Mouse (Mus musculus) liver, embryonic 14.5 days (tissue): ENCODE measurements around the gene Zfp868. TPM values are rescaled to one million over a fixed set of nuclear protein-coding genes. Genes with fewer than 3 reads are reported as not detected.
"Not testable (repeated sequence)": the region's sequence is repeated elsewhere in the genome, so short reads cannot be mapped to it uniquely, and the experiment has no call there.

Experiments
- ATAC-seq: fragments of 200-750 bp; cut with Nextera tagmentation; 2 replicates; pipeline ENCODE4 v1.8.0; 2017; ENCODE audit warnings: moderate number of reproducible peaks, mild to moderate bottlenecking, moderate library complexity; ENCODE audit not compliant: insufficient read depth
- DNase-seq, 3 experiments: peaks; one replicate each; pipeline ENCODE4 v3.0.0-alpha.2; 2012 to 2013; ENCODE audit warnings: low read depth in 3 of 3, low spot score in 3 of 3
- H3K27ac ChIP-seq: fragments of 300-500 bp; sonication (generic); 2 replicates; pipeline ENCODE4 v1.5.1; 2014; ENCODE audit warnings: moderate library complexity, mild to moderate bottlenecking, control low read depth, inconsistent platforms
- H3K27me3 ChIP-seq: fragments of 300-500 bp; sonication (generic); 2 replicates; pipeline ENCODE4 v1.6.1; 2014; ENCODE audit warnings: mild to moderate bottlenecking, low read length, moderate library complexity; ENCODE audit not compliant: control insufficient read depth, insufficient read depth
- H3K36me3 ChIP-seq: fragments of 300-500 bp; sonication (generic); replicated peaks from 2 replicates; pipeline ENCODE4 v1.6.1; 2014; ENCODE audit warnings: low read depth; ENCODE audit not compliant: control insufficient read depth, insufficient read depth
- H3K4me1 ChIP-seq, 2 experiments: fragments of 200-500 bp in 1 of 2; fragments of 300-500 bp in 1 of 2; sonication (generic) in 1 of 2; replicated peaks; 2 replicates each; pipeline ENCODE4 v1.6.1; 2012 to 2014; ENCODE audit warnings: antibody characterized with exemption in 1 of 2, inconsistent platforms in 1 of 2, low read length in 1 of 2; ENCODE audit not compliant: control insufficient read depth in 2 of 2, insufficient read depth in 2 of 2
- H3K4me2 ChIP-seq: fragments of 300-500 bp; sonication (generic); 2 replicates; pipeline ENCODE4 v1.6.1; 2014; ENCODE audit warnings: low read depth, mild to moderate bottlenecking, control low read depth, moderate library complexity
- H3K4me3 ChIP-seq, 2 experiments: fragments of 200-500 bp in 1 of 2; fragments of 300-500 bp in 1 of 2; sonication (generic) in 1 of 2; 2 replicates each; pipeline ENCODE4 v1.5.1; 2012 to 2014; ENCODE audit warnings: low read depth in 2 of 2, low read length in 2 of 2, mild to moderate bottlenecking in 2 of 2, control low read depth in 1 of 2, inconsistent platforms in 1 of 2, moderate library complexity in 1 of 2; ENCODE audit not compliant: insufficient read depth in 1 of 2
- H3K9ac ChIP-seq: fragments of 300-500 bp; sonication (generic); replicated peaks from 2 replicates; pipeline ENCODE4 v1.6.1; 2014; ENCODE audit warnings: mild to moderate bottlenecking, control low read depth, moderate library complexity
- H3K9me3 ChIP-seq: fragments of 300-500 bp; sonication (generic); 2 replicates; pipeline ENCODE4 v1.6.1; 2016; ENCODE audit warnings: low read length, mixed read lengths; ENCODE audit not compliant: control insufficient read depth
- CTCF ChIP-seq: IDR thresholded peaks from 2 replicates; pipeline ENCODE4 v1.5.1; 2016; ENCODE audit warnings: antibody characterized with exemption, low read depth, control low read depth
- EP300 ChIP-seq: IDR thresholded peaks from 2 replicates; pipeline ENCODE4 v1.6.1; 2016; ENCODE audit warnings: antibody characterized with exemption, low read depth
- WGBS: fragments of 180-500 bp; shearing (Covaris S2); extraction: QIAGEN DNeasy Blood & Tissue Kit; methylation state at CpG from one replicate; pipeline ENCODE4 v1.1.7; 2014; ENCODE audit not compliant: insufficient replicate concordance; 5-methylcytosine and 5-hydroxymethylcytosine counted together
- polyA plus RNA-seq, 2 experiments: library from polyadenylated mRNA; depleted of rRNA in 1 of 2; stranded (reverse) in 1 of 2; unstranded in 1 of 2; fragments of >200 nt; fragmentation: Nextera tagmentation in 1 of 2; extraction: Ambion mirVana in 1 of 2; gene quantifications; 2 replicates each; pipeline versions ENCODE4 v1.2.1 to v1.2.3; 2012 to 2014

Gene Zfp868
- polyA plus RNA-seq (2012; rRNA removed) (3.4 and 4.1 TPM in 2 replicates), polyA plus RNA-seq (2014; fragmentation: Nextera tagmentation; extraction: Ambion mirVana) (5.1 and 5.9 TPM in 2 replicates)

GRCm38 (mm10) chr8:69625095-69625789 lies at the start of gene Zfp868:
Gene Zfp868 (minus strand): TSS chr8:69625548.
- peak within 1 kb of the TSS; percentile 89 for H3K4me2 ChIP-seq
- under 1% methylated on average over 41 of the region's 41 CpGs for WGBS
- H3K36me3 ChIP-seq, result no peaks in the 10 kb centered on the region
- H3K9ac ChIP-seq, result peak within 1 kb of the TSS; percentile 76
- H3K27me3 ChIP-seq, result no peaks in the 10 kb centered on the region
- no peaks in the 10 kb centered on the region for H3K9me3 ChIP-seq
- peak within 1 kb of the TSS; percentile 63 for H3K27ac ChIP-seq
- DNase-seq (peak; percentile 95 to 97 (median 96)), ATAC-seq (peak; percentile 98)
- TF ChIP-seq CTCF, result peak; percentile 75
- TF ChIP-seq EP300, result 0 out of 2 replicates have a peak, but pooled peaks have one; percentile 20
- H3K4me3 ChIP-seq, result peak within 1 kb of the TSS; percentile 65 to 96
- peaks cover 6 to 14% of the 10 kb centered on the region in 2 experiments for H3K4me1 ChIP-seq

- H3K27me3 ChIP-seq, H3K27ac ChIP-seq, H3K4me1 ChIP-seq, H3K36me3 ChIP-seq, H3K9ac ChIP-seq, H3K4me3 ChIP-seq, H3K9me3 ChIP-seq, DNase-seq, ATAC-seq, H3K4me2 ChIP-seq: not testable (repeated sequence)
- 44% methylated on average over 2 of the region's 2 CpGs for WGBS
These were observed 39.7 kb upstream of the Zfp868 start for GRCm38 (mm10) chr8:69665051-69665450.

- no peak overlapping the region for H3K4me3 ChIP-seq
- no peaks in the 10 kb centered on the region for H3K9me3 ChIP-seq
- no peak for TF ChIP-seq EP300
- no peak overlapping the region for H3K4me2 ChIP-seq
- H3K27ac ChIP-seq, result no peak overlapping the region
- ATAC-seq (no peak), DNase-seq (no peak)
- no peaks in the 10 kb centered on the region for H3K4me1 ChIP-seq
- H3K36me3 ChIP-seq, result no peaks in the 10 kb centered on the region
- no peaks in the 10 kb centered on the region for H3K27me3 ChIP-seq
- H3K9ac ChIP-seq, result no peak overlapping the region
These were observed 35.9 kb upstream of the Zfp868 start for GRCm38 (mm10) chr8:69661294-69661693.

- peak; percentile 44 to 50 (median 50) for DNase-seq
- Histone ChIP-seq H3K9ac (peak within 1 kb of the TSS; percentile 31; the same call in 1 of the 2 replicates), H3K27ac (no peak within 1 kb of the TSS), H3K27me3 (peaks cover 11% of the 10 kb centered on the region), H3K4me1 (0 out of 4 replicates have a peak, but pooled peaks cover 0 to 2% of the 10 kb centered on the region in 2 experiments), H3K9me3 (no peaks in the 10 kb centered on the region), H3K4me3 (peak within 1 kb of the TSS; percentile 42 to 56), H3K4me2 (peak within 1 kb of the TSS; percentile 66), H3K36me3 (no peaks in the 10 kb centered on the region)
- ATAC-seq, result peak; percentile 90
- under 1% methylated on average over 53 of the region's 55 CpGs for WGBS
- no peak for TF ChIP-seq CTCF
- TF ChIP-seq EP300, result no peak
These were observed 29.1 kb upstream of the Zfp868 start, which contains the start of gene Zfp964 for GRCm38 (mm10) chr8:69654358-69654981. Gene Zfp964 (plus strand): TSS chr8:69654479.

- no peaks in the 10 kb centered on the region for H3K9me3 ChIP-seq
- H3K4me1 ChIP-seq, result 0 out of 4 replicates have a peak, but pooled peaks cover 0 to 2% of the 10 kb centered on the region in 2 experiments
- WGBS, result 40% methylated on average over 10 of the region's 10 CpGs
- ATAC-seq, result no peak
- peak overlapping the region; percentile 66 for H3K4me2 ChIP-seq
- no peak for DNase-seq
- no peak overlapping the region for H3K9ac ChIP-seq
- peak overlapping the region; percentile 20 to 56; a peak in 2 of 4 replicates for H3K4me3 ChIP-seq
- no peak overlapping the region for H3K27ac ChIP-seq
- H3K36me3 ChIP-seq, result no peaks in the 10 kb centered on the region
- H3K27me3 ChIP-seq, result peaks cover 11% of the 10 kb centered on the region
- TF ChIP-seq CTCF (no peak), EP300 (no peak)
These were observed 28.5 kb upstream of the Zfp868 start for GRCm38 (mm10) chr8:69653808-69654357.
